Mouse (Mus musculus): ENCODE measurements around the gene Gucy2e. TPM values are rescaled to one million over a fixed set of nuclear protein-coding genes. Genes with fewer than 3 reads are reported as not detected.

Gucy2e gene
- polyA plus RNA-seq, 1 experiment = 0.26 TPM

- Histone ChIP-seq H3K4me3 (ENCODE audit: control insufficient read depth, insufficient read depth, low read length) (no peak overlapping the region), H3K36me3 (ENCODE audit: control insufficient read depth, insufficient read depth, low read length) (no peaks in the 10 kb centered on the region), H3K27me3 (ENCODE audit: control insufficient read depth, insufficient read depth, low read length) (no peaks in the 10 kb centered on the region), H3K27ac (ENCODE audit: control insufficient read depth, insufficient read depth, low read length) (no peak overlapping the region), H3K4me1 (replicated peaks; ENCODE audit: control insufficient read depth, insufficient read depth, low read length) (peaks cover 2% of the 10 kb centered on the region)
- 53% methylated on average over 13 of the region's 13 CpGs for WGBS
- no peak for DNase-seq
- TF ChIP-seq POLR2A (IDR thresholded peaks at IDR 0.05; ENCODE audit: control insufficient read depth, extremely low read depth, insufficient read depth, low read length, poor library complexity) (no peak), CTCF (IDR thresholded peaks at IDR 0.05; ENCODE audit: borderline replicate concordance, control insufficient read depth, extremely low read depth, insufficient read depth, low read length, poor library complexity) (no peak)
Observed at GRCm38 (mm10) chr11:69202469-69203230, 34.2 kb downstream of the Gucy2e start.

GRCm38 (mm10) chr11:69200231-69200630 is 36.6 kb downstream of the Gucy2e start:
- no peak for DNase-seq
- TF ChIP-seq CTCF (IDR thresholded peaks at IDR 0.05; ENCODE audit: borderline replicate concordance, control insufficient read depth, extremely low read depth, insufficient read depth, low read length, poor library complexity) = no peak
- no peak for TF ChIP-seq POLR2A (IDR thresholded peaks at IDR 0.05; ENCODE audit: control insufficient read depth, extremely low read depth, insufficient read depth, low read length, poor library complexity)
- Histone ChIP-seq H3K4me1 (replicated peaks; ENCODE audit: control insufficient read depth, insufficient read depth, low read length) (peaks cover 12% of the 10 kb centered on the region), H3K27ac (ENCODE audit: control insufficient read depth, insufficient read depth, low read length) (no peak overlapping the region), H3K36me3 (ENCODE audit: control insufficient read depth, insufficient read depth, low read length) (no peaks in the 10 kb centered on the region), H3K27me3 (ENCODE audit: control insufficient read depth, insufficient read depth, low read length) (0 out of 2 replicates have a peak, but pooled peaks cover 2% of the 10 kb centered on the region), H3K4me3 (ENCODE audit: control insufficient read depth, insufficient read depth, low read length) (no peak overlapping the region)
- whole genome bisulfite sequencing = 91% methylated on average over 6 of the region's 6 CpGs

GRCm38 (mm10) chr11:69199251-69199650 is 37.6 kb downstream of the Gucy2e start:
- Histone ChIP-seq H3K27ac (ENCODE audit: control insufficient read depth, insufficient read depth, low read length) (no peak overlapping the region), H3K4me1 (replicated peaks; ENCODE audit: control insufficient read depth, insufficient read depth, low read length) (peaks cover 12% of the 10 kb centered on the region), H3K4me3 (ENCODE audit: control insufficient read depth, insufficient read depth, low read length) (no peak overlapping the region), H3K36me3 (ENCODE audit: control insufficient read depth, insufficient read depth, low read length) (no peaks in the 10 kb centered on the region), H3K27me3 (ENCODE audit: control insufficient read depth, insufficient read depth, low read length) (0 out of 2 replicates have a peak, but pooled peaks cover 2% of the 10 kb centered on the region)
- DNase-seq = no peak
- 88% methylated on average over 1 of the region's 1 CpGs for WGBS
- TF ChIP-seq CTCF (IDR thresholded peaks at IDR 0.05; ENCODE audit: borderline replicate concordance, control insufficient read depth, extremely low read depth, insufficient read depth, low read length, poor library complexity) = no peak

- peaks cover 12% of the 10 kb centered on the region for H3K4me1 ChIP-seq (replicated peaks; ENCODE audit: control insufficient read depth, insufficient read depth, low read length)
- H3K4me3 ChIP-seq (ENCODE audit: control insufficient read depth, insufficient read depth, low read length) = peak within 1 kb of the TSS; percentile 26
- TF ChIP-seq POLR2A (IDR thresholded peaks at IDR 0.05; ENCODE audit: control insufficient read depth, extremely low read depth, insufficient read depth, low read length, poor library complexity) (no peak), CTCF (IDR thresholded peaks at IDR 0.05; ENCODE audit: borderline replicate concordance, control insufficient read depth, extremely low read depth, insufficient read depth, low read length, poor library complexity) (no peak)
- DNase-seq = no peak
- H3K36me3 ChIP-seq (ENCODE audit: control insufficient read depth, insufficient read depth, low read length) = no peaks in the 10 kb centered on the region
- H3K27ac ChIP-seq (ENCODE audit: control insufficient read depth, insufficient read depth, low read length) = no peak within 1 kb of the TSS
- 0 out of 2 replicates have a peak, but pooled peaks cover 2% of the 10 kb centered on the region for H3K27me3 ChIP-seq (ENCODE audit: control insufficient read depth, insufficient read depth, low read length)
- WGBS = 31% methylated on average over 6 of the region's 6 CpGs
Observed at GRCm38 (mm10) chr11:69197743-69198142, 39.1 kb downstream of the Gucy2e start, which contains the start of gene Alox8. Gene Alox8, minus strand, starts transcription at chr11:69197843.

- no peaks in the 10 kb centered on the region for H3K36me3 ChIP-seq (ENCODE audit: control insufficient read depth, insufficient read depth, low read length)
- H3K27ac ChIP-seq (ENCODE audit: control insufficient read depth, insufficient read depth, low read length) = no peak overlapping the region
- 0 out of 2 replicates have a peak, but pooled peaks cover 2% of the 10 kb centered on the region for H3K27me3 ChIP-seq (ENCODE audit: control insufficient read depth, insufficient read depth, low read length)
- H3K4me1 ChIP-seq (replicated peaks; ENCODE audit: control insufficient read depth, insufficient read depth, low read length) = peaks cover 12% of the 10 kb centered on the region
- under 1% methylated on average over 14 of the region's 14 CpGs for WGBS
- TF ChIP-seq CTCF (IDR thresholded peaks at IDR 0.05; ENCODE audit: borderline replicate concordance, control insufficient read depth, extremely low read depth, insufficient read depth, low read length, poor library complexity) = no peak
- no peak for TF ChIP-seq POLR2A (IDR thresholded peaks at IDR 0.05; ENCODE audit: control insufficient read depth, extremely low read depth, insufficient read depth, low read length, poor library complexity)
- peak; percentile 18 for DNase-seq
- H3K4me3 ChIP-seq (ENCODE audit: control insufficient read depth, insufficient read depth, low read length) = peak overlapping the region; percentile 26
Observed at GRCm38 (mm10) chr11:69197194-69197593, 39.6 kb downstream of the Gucy2e start.

GRCm38 (mm10) chr11:69196766-69197165 is 40.1 kb downstream of the Gucy2e start:
- Histone ChIP-seq H3K27me3 (ENCODE audit: control insufficient read depth, insufficient read depth, low read length) (0 out of 2 replicates have a peak, but pooled peaks cover 2% of the 10 kb centered on the region), H3K27ac (ENCODE audit: control insufficient read depth, insufficient read depth, low read length) (no peak overlapping the region), H3K4me3 (ENCODE audit: control insufficient read depth, insufficient read depth, low read length) (no peak overlapping the region), H3K36me3 (ENCODE audit: control insufficient read depth, insufficient read depth, low read length) (no peaks in the 10 kb centered on the region), H3K4me1 (replicated peaks; ENCODE audit: control insufficient read depth, insufficient read depth, low read length) (peaks cover 12% of the 10 kb centered on the region)
- DNase-seq = no peak
- TF ChIP-seq POLR2A (IDR thresholded peaks at IDR 0.05; ENCODE audit: control insufficient read depth, extremely low read depth, insufficient read depth, low read length, poor library complexity) = no peak
- no peak for TF ChIP-seq CTCF (IDR thresholded peaks at IDR 0.05; ENCODE audit: borderline replicate concordance, control insufficient read depth, extremely low read depth, insufficient read depth, low read length, poor library complexity)
- 7% methylated on average over 5 of the region's 5 CpGs for WGBS

Measured in thymus, adult 2 months (tissue).